Comparison of ENCODE assay signal across 10 mouse cellular contexts in the genomic region with DNA sequence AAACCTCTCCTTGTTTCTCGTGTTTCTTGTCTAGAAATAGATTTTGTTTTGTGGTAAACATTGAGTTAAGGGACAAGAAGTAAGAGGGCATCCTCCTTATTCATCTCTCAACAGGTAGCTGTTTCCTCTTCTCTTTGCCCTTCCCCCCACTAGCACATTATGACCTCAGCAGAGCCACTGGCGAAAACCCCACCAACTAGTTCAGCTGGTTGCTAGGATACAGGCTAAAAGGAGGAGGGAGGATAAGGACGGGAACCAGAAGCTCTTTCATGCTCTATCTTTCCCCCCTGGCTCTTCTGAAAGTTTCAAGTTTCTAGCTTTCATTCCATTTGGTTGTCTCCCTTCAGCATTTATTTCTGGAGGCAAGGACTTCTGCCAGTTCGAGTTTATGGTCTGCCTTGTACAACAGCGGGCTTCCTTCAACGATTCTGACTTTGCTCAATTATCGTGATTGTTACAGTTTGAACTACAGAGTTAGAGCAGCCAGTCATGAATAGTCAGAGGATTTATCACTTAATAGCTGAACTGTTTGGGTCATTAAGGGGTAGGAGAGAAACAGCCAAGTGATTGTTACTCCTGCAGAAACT.
A peak's percentile ranks its signal among the peaks of the same experiment; 100 is the strongest.
DNase-seq lines count a peak whose midpoint lies in the region; ATAC-seq lines count a peak whose summit lies in the region.
"Had no signal": no experiment of that assay in that cellular context is flagged by ENCODE, and none has a peak within 500 bp of the region (broad histone marks: within the 10 kb centered on the region; RNA-seq: fewer than 3 reads in every experiment).

No protein-coding gene starts in this region.

- H3K9ac ChIP-seq in hindbrain, embryonic 11.5 days (ENCODE audit: low read depth, low read length): no peak overlapping the region
- no peak overlapping the region for H3K9ac ChIP-seq in hindbrain, embryonic 12.5 days
- no peak overlapping the region for H3K9ac ChIP-seq in forebrain, embryonic 13.5 days
- H3K9ac ChIP-seq: liver, embryonic 14.5 days had no signal

- peak; percentile 33 for DNase-seq in hindbrain, embryonic 11.5 days (ENCODE audit: low spot score)
- peak; percentile 19 for DNase-seq in thymus, postnatal 14 days
- DNase-seq in thymus, postnatal 36 days: no peak
- DNase-seq in induced T-regulatory cell, adult 2 months (ENCODE audit: low read depth): peak; percentile 44
- DNase-seq in yolk sac, embryonic 10.5 days (ENCODE audit: low spot score): peak; percentile 20
- no peak for DNase-seq in left cerebral cortex, postnatal 10 days (ENCODE audit: extremely low spot score in 1 of 2, low spot score in 2 of 2)
- DNase-seq: cerebellum, postnatal 14 days had no signal

- ATAC-seq in hindbrain, embryonic 11.5 days (ENCODE audit: low FRiP score): no peak
- ATAC-seq in hindbrain, embryonic 12.5 days (ENCODE audit: low FRiP score): no peak
- ATAC-seq in forebrain, embryonic 13.5 days: no peak

- H3K4me1 ChIP-seq in hindbrain, embryonic 11.5 days (replicated peaks; ENCODE audit: control insufficient read depth, insufficient read depth, low read length): no peaks in the 10 kb centered on the region
- H3K4me1 ChIP-seq in hindbrain, embryonic 12.5 days: no peaks in the 10 kb centered on the region
- H3K4me1 ChIP-seq in forebrain, embryonic 13.5 days: no peaks in the 10 kb centered on the region

- no peak overlapping the region for H3K4me3 ChIP-seq in hindbrain, embryonic 11.5 days (ENCODE audit: low read depth, low read length)
- no peak overlapping the region for H3K4me3 ChIP-seq in hindbrain, embryonic 12.5 days
- no peak overlapping the region for H3K4me3 ChIP-seq in forebrain, embryonic 13.5 days

- intact Hi-C loops in left cerebral cortex, postnatal 10 days (cut with DNase I): no loop called here

- no peak overlapping the region for H3K4me2 ChIP-seq in hindbrain, embryonic 11.5 days (replicated peaks; ENCODE audit: low read depth, low read length)
- H3K4me2 ChIP-seq in hindbrain, embryonic 12.5 days (replicated peaks): no peak overlapping the region
- no peak overlapping the region for H3K4me2 ChIP-seq in forebrain, embryonic 13.5 days

- no peaks in the 10 kb centered on the region for H3K9me3 ChIP-seq in hindbrain, embryonic 11.5 days (ENCODE audit: control insufficient read depth, low read length)
- no peaks in the 10 kb centered on the region for H3K9me3 ChIP-seq in hindbrain, embryonic 12.5 days (replicated peaks)
- no peaks in the 10 kb centered on the region for H3K9me3 ChIP-seq in forebrain, embryonic 13.5 days (replicated peaks)

- 13% methylated on average over 7 of the region's 7 CpGs for WGBS in hindbrain, embryonic 11.5 days
- WGBS in hindbrain, embryonic 12.5 days: 26% methylated on average over 7 of the region's 7 CpGs
- WGBS in forebrain, embryonic 13.5 days: 19% methylated on average over 7 of the region's 7 CpGs

- H3K27me3 ChIP-seq in hindbrain, embryonic 11.5 days (ENCODE audit: control insufficient read depth, insufficient read depth, low read length): no peaks in the 10 kb centered on the region
- H3K27me3 ChIP-seq in hindbrain, embryonic 12.5 days: peaks cover 8% of the 10 kb centered on the region; the same call in 1 of the 2 replicates
- peaks cover 2% of the 10 kb centered on the region; the same call in 1 of the 2 replicates for H3K27me3 ChIP-seq in forebrain, embryonic 13.5 days

- no peak overlapping the region for H3K27ac ChIP-seq in hindbrain, embryonic 11.5 days (ENCODE audit: low read depth, low read length)
- no peak overlapping the region for H3K27ac ChIP-seq in hindbrain, embryonic 12.5 days
- H3K27ac ChIP-seq in forebrain, embryonic 13.5 days: no peak overlapping the region
- H3K27ac ChIP-seq: liver, embryonic 14.5 days had no signal

- H3K36me3 ChIP-seq in hindbrain, embryonic 11.5 days (ENCODE audit: control insufficient read depth, insufficient read depth, low read length): no peaks in the 10 kb centered on the region
- no peaks in the 10 kb centered on the region for H3K36me3 ChIP-seq in hindbrain, embryonic 12.5 days
- H3K36me3 ChIP-seq in forebrain, embryonic 13.5 days (ENCODE audit: poor library complexity, severe bottlenecking): no peaks in the 10 kb centered on the region

Comparison
In these comparisons a context has a peak if more than half of its experiments do, and no peak if none do; other contexts are left out.
1. DNase-seq: peak in hindbrain, embryonic 11.5 days (single experiment), thymus, postnatal 14 days (single experiment), induced T-regulatory cell, adult 2 months (single experiment) and yolk sac, embryonic 10.5 days (single experiment); none in thymus, postnatal 36 days (0 of 2) and left cerebral cortex, postnatal 10 days (0 of 2).